Mouse (Mus musculus) gastrocnemius, postnatal 4 days (tissue): Measurements from ENCODE around the gene Snph. TPM values are rescaled to one million over a fixed set of nuclear protein-coding genes. Genes with fewer than 3 reads are reported as not detected.

Experiments used
- DNase-seq, 2 experiments: peaks; one replicate each; pipeline ENCODE4 v3.0.0; 2021 to 2022; ENCODE audit warnings: low spot score in 2 of 2, mixed read lengths in 2 of 2
- total RNA-seq, 2 experiments: library from RNA; stranded (reverse); gene quantifications; 2 replicates each; pipeline ENCODE4 v1.2.3; 2021

Snph gene
- total RNA-seq, 2 experiments from 2014 or later, result 3.2 to 3.7 TPM

GRCm38 (mm10) chr2:151544673-151545072 lies 87.7 kb downstream of the Snph start:
- no peak for DNase-seq

- DNase-seq, result peak in 1 of 2 experiments; percentile 37
These were observed 89.1 kb downstream of the Snph start for GRCm38 (mm10) chr2:151543063-151543895.

GRCm38 (mm10) chr2:151542323-151543062 lies 89.9 kb downstream of the Snph start, which contains the start of gene Fkbp1a:
Fkbp1a (plus strand) TSS chr2:151542483.
- peak; percentile 98 to 99 for DNase-seq

Other genes with a start within 250 kb of the Snph start
- not detected for gene 4921509C19Rik, start 156.4 kb downstream of the Snph start, total RNA-seq
- 100 to 1,000 TPM; 132 to 145 TPM for gene Nsfl1c, start 138.4 kb downstream of the Snph start, total RNA-seq
- 100 to 1,000 TPM; 292 to 323 TPM for gene Fkbp1a, start 90.1 kb downstream of the Snph start, total RNA-seq
- gene Sdcbp2, start 60.0 kb downstream of the Snph start, total RNA-seq, result 1 to 10 TPM; 1.5 to 1.8 TPM
- gene Rad21l, start 35.9 kb upstream of the Snph start, total RNA-seq, result not detected
- 1 to 10 TPM; 1.3 to 1.6 TPM for gene Tmem74b, start 69.4 kb upstream of the Snph start, total RNA-seq
- 10 to 100 TPM; 30.6 to 31.5 TPM for gene Psmf1, start 111.6 kb upstream of the Snph start, total RNA-seq
- gene Rspo4, start 210.3 kb upstream of the Snph start, total RNA-seq, result under 1 TPM; 0.21 to 0.34 TPM